Mouse (Mus musculus) lung, postnatal 0 days (tissue): ENCODE measurements around the gene Tgfbr2.

Experiments
- CTCF ChIP-seq: IDR thresholded peaks from 2 replicates; pipeline ENCODE4 v1.5.1; 2016; ENCODE audit warnings: antibody characterized with exemption, mild to moderate bottlenecking
- EP300 ChIP-seq: IDR thresholded peaks from 2 replicates; pipeline ENCODE4 v1.6.1; 2016; ENCODE audit warnings: antibody characterized with exemption, mild to moderate bottlenecking, control low read depth

- no peak for TF ChIP-seq CTCF
- TF ChIP-seq EP300: no peak
These were observed 133.8 kb downstream of the Tgfbr2 start for GRCm38 (mm10) chr9:116041369-116041768.
